Mouse (Mus musculus): ENCODE measurements around the gene Adra1d.
A peak's percentile ranks its signal among the peaks of the same experiment; 100 is the strongest.

The Adra1d gene

GRCm38 (mm10) chr2:131539780-131540179, 22.3 kb downstream of the Adra1d start:
- no peak for DNase-seq (ENCODE audit: low spot score)

DNA sequence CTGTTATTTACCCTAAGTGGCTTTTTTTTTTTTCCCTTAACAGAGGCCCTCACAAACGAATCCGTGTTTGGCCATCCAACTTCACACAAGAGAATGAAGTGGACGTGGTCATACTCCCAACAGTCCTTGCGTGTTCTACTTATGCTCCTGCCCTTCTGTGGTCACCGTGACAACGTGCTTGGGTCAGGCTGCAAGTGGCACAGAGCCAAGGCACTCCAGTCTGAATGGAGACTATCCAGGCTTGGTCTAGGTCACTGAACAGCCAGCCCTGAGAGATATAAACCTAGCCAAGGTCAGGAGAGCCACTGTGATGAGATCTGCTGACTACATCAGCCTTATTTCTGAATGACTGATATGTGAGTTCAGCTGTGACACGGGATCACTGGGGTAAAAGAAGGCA, 23.7 kb downstream of the Adra1d start:
- no peak for DNase-seq (ENCODE audit: low spot score)

DNA sequence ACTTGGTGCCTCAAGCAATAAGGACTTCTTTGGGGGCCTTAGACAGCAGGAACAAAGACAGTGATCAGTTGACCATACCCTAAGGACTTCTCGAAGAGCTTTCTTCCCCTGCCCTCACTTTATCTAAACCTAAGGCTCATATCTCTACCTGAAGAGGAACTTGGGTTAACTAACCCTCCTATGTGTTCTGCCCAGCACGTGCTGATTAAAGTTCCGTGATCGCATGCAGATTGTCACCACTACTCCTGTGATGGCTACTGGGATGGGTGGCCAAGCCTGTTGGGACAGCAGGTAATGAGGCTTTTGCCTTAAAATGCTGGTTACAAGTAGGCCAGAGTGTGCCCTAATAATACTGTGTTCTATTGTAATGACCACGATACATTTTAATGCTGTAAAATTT, 26.9 kb downstream of the Adra1d start:
- no peak for DNase-seq (ENCODE audit: low spot score)

DNA sequence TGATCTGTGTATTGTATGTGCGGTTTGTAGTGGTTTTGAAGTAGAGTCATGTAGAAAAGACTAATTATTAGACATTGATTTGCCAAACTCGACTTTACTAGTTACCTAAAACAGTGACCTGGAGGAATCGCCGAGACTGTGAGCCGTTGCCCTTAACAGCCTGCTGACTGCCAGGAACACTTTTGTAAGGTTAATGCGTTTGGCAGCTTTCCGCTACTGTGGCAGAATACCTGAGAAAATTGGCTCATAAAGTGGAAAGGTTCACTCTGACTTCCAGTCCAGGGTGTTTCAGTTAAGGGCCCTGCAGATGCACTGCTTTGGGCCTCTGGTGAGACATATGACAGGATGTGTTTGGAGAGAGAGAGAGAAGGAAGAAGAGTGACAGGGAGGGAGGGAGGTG, 30.8 kb downstream of the Adra1d start:
- DNase-seq (ENCODE audit: low spot score): no peak

DNA sequence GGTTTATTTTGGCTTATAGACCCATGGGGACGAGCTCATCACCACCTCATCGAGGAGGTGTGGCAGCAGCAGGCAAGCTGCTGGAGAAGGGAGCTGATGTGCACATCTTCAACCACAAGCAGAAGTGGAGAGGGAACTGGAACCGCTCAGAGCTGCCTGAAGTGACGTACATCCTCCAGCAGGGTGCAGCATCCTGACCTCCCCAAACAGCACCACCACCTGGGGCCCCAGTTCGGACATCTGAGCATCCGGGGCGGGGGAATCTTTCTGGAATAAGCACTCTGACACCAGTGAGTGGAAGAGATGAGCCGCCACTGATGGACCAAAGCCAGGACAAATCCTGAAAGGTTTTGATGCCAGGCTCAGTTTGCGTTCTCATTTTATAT, 31.5 kb downstream of the Adra1d start:
- peak; percentile 26 for DNase-seq (ENCODE audit: low spot score)

- DNase-seq (ENCODE audit: low spot score): peak; percentile 30
Measured at GRCm38 (mm10) chr2:131529898-131530622, 32.0 kb downstream of the Adra1d start.

- DNase-seq (ENCODE audit: low spot score): no peak
Measured at GRCm38 (mm10) chr2:131527061-131527460, 35.0 kb downstream of the Adra1d start.

DNA sequence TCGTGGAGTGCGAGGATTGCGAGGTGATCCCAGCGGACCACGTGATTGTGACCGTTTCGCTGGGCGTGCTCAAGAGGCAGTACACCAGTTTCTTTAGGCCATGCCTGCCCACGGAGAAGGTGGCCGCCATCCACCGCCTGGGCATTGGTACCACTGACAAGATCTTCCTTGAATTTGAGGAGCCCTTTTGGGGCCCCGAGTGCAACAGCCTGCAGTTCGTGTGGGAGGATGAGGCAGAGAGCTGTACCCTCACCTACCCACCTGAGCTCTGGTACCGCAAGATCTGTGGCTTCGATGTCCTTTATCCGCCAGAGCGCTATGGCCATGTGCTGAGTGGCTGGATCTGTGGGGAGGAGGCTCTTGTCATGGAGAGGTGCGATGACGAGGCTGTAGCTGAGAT, 41.3 kb downstream of the Adra1d start:
- no peak for DNase-seq (ENCODE audit: low spot score)

- DNase-seq (ENCODE audit: low spot score): no peak
Measured at GRCm38 (mm10) chr2:131518790-131519189, 43.3 kb downstream of the Adra1d start.

- no peak for DNase-seq (ENCODE audit: low spot score)
Measured at GRCm38 (mm10) chr2:131517550-131517949, 44.5 kb downstream of the Adra1d start.

DNA sequence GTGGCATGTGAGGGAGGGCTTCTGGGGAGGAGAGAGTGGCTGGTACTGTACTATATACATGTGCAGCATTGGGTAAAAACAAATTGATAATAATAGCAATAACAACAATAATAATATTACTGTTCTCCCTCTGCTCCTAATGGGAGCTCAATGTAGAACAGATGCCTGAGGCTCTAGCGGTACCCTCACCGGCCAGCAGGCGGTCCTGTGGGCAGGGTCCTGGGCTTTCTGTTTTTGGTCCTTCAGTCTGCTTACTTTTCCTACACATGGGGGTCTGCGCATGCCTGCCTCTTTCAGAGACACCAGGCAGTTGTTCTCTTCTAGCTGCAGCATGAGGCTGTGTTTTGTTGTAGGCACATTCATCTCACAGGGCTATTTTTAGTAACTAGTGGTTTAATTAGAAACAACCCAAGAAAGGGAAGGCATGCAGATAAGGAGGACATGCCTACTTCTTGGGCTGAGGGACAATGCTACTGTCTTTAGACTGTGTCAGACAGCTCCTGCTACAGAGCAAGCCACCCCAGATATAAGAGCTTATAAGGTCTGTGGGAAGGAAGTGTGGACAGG, 47.9 kb downstream of the Adra1d start:
- no peak for DNase-seq (ENCODE audit: low spot score)

DNA sequence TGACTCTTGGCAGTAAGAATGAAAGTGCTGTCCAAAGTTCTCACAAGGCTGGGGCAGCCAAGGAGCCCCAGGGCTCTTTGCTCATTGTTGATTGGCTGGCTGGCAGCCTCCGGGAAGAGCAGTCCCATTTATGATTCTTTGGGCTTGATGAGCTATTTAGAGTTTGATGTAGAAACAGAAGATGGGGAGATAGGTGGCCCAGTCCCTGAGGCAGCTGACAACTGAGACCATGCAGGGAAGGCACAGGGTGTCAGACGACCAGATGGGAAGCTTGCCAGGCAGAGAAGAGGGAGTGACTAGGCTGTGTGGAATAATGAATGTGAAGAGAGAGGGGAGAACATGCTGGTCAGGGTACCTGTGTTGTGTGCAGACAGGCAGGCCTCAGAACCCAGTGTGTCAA, 48.6 kb downstream of the Adra1d start:
- no peak for DNase-seq (ENCODE audit: low spot score)

GRCm38 (mm10) chr2:131510531-131510930, 51.6 kb downstream of the Adra1d start:
- no peak for DNase-seq (ENCODE audit: low spot score)

DNA sequence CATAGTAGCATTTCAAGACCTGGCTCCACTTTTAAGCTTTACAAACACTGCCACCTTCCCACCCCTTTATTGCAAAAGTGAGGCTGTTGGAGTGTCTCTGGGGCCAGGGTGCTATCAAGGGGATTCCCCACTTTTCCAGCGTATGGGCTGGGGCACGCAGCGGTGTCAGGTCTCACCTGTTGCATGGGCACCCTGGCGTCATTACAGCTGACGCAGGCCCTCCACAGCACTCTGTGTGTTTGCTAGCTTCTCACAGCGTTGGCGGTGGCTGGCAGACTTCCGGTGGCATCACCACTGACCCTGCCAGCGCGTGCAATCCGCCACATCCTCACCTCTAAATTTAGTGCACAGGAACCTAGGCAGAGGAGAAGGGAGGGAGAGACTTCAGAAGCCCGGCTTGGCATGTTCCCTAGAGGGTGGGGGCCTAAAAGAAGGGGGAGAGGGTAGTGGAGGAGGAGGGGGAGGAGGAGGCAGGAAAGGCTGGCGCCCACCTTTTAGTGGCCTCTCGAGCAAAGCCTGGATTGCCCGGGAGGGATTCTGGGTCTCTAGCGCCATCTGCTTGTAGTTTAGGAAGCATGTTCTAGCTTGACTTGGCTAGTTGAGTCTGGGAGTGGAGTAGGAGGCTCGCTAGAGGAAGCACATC, 52.3 kb downstream of the Adra1d start:
- DNase-seq (ENCODE audit: low spot score): peak; percentile 45

GRCm38 (mm10) chr2:131508501-131508900, 53.6 kb downstream of the Adra1d start:
- no peak for DNase-seq (ENCODE audit: low spot score)

GRCm38 (mm10) chr2:131506358-131506757, 55.7 kb downstream of the Adra1d start:
- no peak for DNase-seq (ENCODE audit: low spot score)

- DNase-seq (ENCODE audit: low spot score): no peak
Measured at GRCm38 (mm10) chr2:131505431-131505830, 56.7 kb downstream of the Adra1d start.

GRCm38 (mm10) chr2:131502561-131502960, 59.5 kb downstream of the Adra1d start:
- no peak for DNase-seq (ENCODE audit: low spot score)

- DNase-seq (ENCODE audit: low spot score): no peak
Measured at GRCm38 (mm10) chr2:131501886-131502285, 60.2 kb downstream of the Adra1d start.

GRCm38 (mm10) chr2:131499290-131499845, 62.7 kb downstream of the Adra1d start:
- no peak for DNase-seq (ENCODE audit: low spot score)

DNA sequence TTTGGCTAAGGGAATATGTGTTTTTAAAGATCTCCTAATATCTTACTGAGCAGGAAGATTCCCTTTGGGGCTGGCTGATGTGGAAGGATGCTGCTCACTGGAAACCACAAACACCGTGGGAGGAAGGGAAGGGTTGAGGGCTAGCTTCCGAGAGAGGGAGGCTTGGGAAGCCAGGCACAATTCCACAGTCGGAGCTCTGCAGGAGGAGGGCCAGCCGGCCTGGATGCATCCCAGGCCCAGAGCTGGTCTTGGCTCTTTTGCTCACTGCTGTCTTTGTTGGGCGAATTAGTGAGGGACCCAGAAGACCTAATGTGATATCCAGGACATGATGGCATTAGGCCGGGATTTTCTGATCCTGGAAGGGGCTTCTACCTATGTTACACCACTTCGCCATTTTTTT, 63.9 kb downstream of the Adra1d start:
- DNase-seq (ENCODE audit: low spot score): no peak

DNA sequence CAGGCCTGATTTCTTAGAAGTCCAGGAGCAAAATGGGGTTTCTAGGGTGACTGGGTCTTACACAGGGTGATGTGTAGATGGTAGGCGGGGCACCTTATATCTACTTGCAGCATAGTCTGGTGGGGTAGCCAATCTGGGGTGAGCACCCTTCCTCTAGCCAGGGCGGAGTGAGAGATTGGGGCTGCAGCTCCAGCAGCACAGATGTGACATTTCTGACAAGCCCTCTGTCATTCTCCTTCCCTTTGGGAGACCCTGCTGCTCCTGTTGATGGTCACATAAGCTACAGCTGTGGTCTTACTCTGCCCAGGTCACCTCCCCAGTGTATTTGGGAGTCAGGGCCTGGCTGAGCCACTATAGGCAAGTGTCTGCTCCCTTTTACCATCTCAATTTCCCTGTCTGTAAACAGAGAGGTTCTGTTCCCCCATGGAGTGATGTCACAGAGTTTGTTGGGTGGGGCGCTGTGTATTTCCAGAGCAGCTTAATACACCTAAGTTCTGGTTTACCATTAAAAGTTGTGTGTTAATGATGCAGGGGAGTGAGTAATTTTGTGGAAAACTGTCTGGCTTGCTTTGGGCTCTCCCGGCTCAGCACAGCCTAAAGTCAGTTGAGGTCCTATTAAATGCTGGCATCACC, 64.7 kb downstream of the Adra1d start:
- no peak for DNase-seq (ENCODE audit: low spot score)
